Mouse (Mus musculus) embryonic fibroblast, embryonic 13.5 days (primary cell): ENCODE measurements around the gene Gm527.

Source experiments
- CTCF ChIP-seq: IDR thresholded peaks from 2 replicates; pipeline ENCODE4 v1.5.1; 2011; ENCODE audit warnings: mild to moderate bottlenecking, control low read depth, low read length, moderate library complexity, borderline replicate concordance; ENCODE audit not compliant: insufficient read depth
- POLR2A ChIP-seq: IDR thresholded peaks from 2 replicates; pipeline ENCODE4 v1.6.1; 2011; ENCODE audit warnings: low read depth, mild to moderate bottlenecking, control low read depth, low read length, moderate library complexity

DNA sequence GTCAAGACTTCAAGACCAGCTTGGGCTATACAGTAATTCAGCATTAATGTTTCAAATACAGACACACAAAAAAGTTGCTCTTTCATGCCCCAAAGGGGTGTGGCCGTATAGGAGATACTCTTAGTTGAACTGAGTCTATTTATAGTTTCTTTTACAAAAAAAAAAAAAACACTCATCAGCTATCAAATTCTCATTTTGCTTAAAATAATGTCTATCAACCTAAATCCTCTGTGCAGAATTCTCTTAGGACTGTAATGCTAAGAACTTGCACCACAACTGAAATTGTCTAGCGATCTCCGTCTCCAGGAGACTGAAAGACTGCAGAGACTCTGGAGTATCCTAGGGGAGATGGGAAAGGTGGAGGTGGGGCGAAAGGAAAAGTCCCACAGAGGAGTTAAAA lies 46.9 kb downstream of the Gm527 start:
- TF ChIP-seq CTCF (no peak), POLR2A (no peak)
